Mouse (Mus musculus): ENCODE data around the gene Itgam.

DNA sequence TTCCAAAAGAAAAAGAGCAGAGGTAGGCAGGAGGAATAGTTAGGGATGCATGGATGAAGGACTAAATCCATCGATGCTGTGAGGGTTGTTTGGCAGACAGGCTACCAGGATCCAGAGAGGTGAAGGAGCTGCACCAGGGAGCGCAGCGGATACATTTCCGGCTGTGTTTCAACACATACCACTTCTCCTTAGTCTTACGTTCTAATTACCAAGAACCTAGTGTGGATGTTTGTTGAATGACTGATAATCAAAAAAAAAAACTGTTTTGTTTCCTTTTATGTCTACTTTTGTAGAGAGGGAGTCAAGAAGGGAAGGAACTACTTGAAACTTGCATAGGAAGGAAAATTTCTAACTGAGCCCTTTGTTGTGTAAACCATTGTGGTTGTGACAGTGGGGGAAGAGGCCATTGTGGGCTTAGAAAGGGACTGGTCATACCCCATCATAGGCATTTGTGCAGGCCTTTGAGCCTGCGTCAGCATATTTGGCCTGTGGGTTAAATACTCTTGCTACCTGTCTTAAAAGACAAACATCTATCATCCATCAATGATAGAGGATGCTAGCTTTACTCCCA lies 856 bp downstream of the Itgam start:
- TF ChIP-seq CTCF (IDR thresholded peaks at IDR 0.05; ENCODE audit: borderline replicate concordance, extremely low read depth, insufficient read depth, insufficient read length) (no peak), POLR2A (IDR thresholded peaks at IDR 0.05; ENCODE audit: borderline replicate concordance, extremely low read depth, insufficient read depth, insufficient read length, poor library complexity, severe bottlenecking) (no peak)

Data from brain, embryonic 14.5 days (tissue).